Mouse (Mus musculus): ENCODE results near the gene B4galnt1. TPM values are rescaled to one million over a fixed set of nuclear protein-coding genes. Genes with fewer than 3 reads are reported as not detected.

The B4galnt1 gene
- 30.8 TPM for polyA plus RNA-seq (2015; fragmentation: Illumina TruSeq; extraction: RNeasy Lipid Tissue Mini Kit (QIAGEN cat#74804); ENCODE audit: insufficient read depth, low read depth, low replicate concordance)

DNA sequence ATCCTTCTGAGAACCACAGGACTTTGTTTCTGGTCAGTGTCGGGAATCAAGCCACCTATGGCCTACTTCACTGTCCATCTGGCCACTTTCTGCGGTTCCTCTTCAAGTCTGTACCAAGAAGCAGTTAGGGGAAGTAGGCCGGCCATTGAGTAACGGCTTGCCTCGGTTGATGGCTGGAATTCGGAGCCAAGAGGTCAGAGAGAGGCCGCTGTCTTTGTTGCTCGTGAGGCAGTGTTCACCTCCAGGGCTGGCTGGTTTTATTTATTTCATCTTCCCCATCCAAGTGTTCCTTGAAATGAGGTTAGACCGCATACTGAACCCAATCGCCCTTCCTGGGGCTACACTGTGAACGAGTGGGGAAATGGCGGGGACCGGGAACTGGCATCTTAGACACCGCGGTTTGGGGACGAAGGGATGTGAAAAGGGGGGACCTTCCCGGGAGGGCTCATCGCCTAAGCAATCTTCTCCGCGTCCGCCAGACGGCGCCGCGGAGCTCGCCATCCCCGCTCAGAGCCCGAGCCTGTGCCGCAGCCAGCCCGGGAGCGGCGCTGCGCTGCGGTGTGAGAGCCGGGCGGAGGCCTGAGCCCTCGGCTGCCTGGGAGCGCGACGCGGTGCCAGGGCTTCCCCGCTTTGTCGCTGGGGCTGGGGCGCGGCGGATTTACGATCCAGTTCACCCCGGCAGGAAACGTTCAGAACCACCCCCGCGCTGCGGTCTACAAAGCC, at the start of gene B4galnt1:
Gene B4galnt1, plus strand, starts transcription at position 595 of the 723 bp plus-strand sequence.

DNA sequence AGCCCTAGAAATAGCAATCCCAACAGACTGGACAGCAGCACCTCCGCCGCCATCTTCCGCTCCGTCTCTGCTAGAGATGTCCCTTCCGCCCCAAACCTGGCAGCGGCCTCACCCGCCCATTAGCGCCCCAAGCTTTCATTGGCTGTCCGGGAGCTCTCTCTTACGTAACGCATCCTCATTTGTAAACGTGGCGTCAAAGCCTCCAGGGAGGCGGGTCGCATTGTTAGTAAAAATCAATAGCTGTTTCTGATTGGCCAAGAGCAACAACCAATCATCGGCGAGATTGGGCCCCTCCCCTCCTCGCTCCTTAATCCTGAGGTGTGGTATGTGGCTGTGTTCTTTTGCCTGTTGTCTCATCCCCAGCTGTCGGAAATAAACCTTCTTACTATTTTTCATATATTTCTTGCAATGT, 44.0 kb upstream of the B4galnt1 start, which contains the start of gene Os9:
Gene Os9, minus strand, starts transcription at position 66 of the 412 bp plus-strand sequence.

DNA sequence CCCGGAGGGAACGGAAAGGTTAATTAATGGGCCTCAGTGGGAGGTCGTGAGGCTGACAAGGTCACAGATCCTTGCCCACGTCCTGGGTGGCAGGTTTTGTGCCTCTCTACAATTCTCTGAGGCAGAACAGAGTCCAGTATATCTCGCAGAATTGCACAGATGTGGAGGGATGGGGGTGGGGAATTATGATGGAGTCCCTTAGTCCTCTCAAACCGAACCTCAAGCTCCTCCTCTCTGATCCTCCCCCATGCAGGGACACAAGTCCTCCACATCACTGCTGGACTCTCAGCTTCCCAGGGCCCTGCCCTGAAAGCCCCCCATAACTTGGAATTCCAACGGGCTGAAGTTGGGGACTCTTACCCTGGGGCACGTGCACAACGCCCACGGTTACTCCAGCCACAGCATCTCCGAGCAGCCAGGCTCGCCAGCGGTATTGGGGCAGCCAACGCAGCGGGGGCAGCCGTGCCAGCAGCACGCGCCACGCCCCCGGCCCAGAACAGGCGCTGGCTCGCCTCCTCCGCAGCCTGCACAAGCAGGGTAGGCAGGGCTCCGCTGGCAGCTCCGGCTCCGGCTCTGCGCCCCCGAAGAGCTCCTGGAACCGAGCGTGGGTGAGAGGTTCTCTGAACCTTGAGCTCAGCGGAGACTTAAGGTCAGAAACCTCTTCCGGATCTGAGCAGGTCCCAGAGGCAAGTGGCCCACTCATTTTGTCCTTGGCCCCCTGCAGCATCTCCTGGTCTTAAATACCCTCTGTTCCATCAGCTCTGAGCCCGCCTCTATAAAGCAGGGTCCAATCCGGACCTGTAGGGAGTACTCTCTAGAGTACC, 15.1 kb downstream of the B4galnt1 start, which contains the start of gene Slc26a10:
Gene Slc26a10, minus strand, starts transcription at position 775 of the 824 bp plus-strand sequence.

DNA sequence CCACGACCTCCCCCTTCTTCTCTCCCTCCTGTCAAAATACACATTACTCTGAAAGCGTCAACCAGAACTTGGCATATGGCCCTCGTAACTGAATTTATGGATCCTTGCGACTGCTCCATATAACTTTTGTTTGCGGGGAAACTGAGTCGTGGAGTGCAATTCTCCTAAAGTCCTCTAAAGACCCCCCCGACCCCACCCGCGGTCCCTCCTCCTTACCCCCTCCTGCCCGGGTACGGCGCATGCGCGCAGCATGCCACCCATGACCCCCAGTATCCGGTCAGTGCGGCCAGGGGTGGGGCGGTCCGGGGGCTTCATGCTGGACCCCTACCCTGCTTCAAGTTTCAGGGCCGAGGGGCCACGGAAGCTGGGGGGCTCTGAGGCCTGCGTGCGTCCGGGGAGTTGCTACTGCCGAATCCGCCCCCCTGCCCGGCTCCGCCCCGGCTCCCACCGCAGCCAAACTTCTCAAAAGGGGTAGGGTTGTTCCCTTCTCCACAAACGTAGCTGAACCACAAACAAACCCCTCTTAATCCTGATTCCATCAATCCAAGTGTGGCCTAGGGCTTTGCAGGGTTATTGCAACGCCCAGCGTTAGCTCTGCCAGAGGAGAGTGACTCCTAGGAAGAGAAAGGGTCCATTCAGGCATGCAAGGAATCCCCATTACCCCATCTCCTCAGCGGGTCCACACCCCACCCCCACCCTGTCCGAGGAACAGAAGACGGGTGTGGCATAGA, 24.8 kb downstream of the B4galnt1 start, which contains the start of gene Arhgef25:
Gene Arhgef25, minus strand, starts transcription at position 433 of the 731 bp plus-strand sequence.

DNA sequence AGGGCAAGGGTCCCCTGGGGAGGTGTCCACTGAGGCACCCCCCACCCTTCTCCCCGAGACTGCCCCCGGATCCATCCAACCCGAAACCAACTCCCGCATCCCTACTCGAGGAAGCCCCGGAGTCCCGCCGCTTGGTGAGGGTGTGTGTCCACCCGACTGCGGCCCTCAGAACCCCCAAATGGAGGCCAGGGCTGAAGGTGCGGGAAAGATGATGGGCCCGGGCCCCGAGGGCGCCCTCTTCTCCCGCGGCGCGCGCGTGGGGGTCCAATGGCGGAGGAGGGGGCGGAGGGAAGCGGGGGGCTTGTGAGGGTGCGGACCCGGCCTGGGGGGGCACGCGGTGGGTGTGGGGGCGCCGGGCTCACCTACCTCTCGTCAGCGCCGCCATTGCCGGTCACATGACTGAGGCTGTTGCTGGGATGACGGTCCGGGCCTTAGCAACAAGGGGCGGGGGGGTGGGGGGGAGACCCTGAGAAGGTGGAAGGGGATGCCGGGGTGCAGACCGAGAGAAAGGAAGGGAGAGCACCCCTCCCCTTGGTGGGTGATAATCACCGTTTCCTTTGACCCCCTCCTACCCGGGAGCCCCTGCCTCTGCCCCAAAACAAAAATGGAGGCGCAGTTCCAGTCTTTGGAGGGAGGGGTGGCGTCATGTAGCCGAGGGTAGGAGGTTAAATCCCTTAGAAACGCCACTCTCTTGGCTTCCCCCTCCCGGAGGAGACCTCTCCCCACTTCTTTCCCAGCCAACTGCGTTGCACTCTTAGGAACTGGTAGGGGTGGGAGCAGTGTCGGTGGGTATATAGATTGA, 30.5 kb downstream of the B4galnt1 start, which contains the start of gene Dtx3:
Gene Dtx3, minus strand, starts transcription at position 401 of the 802 bp plus-strand sequence.

DNA sequence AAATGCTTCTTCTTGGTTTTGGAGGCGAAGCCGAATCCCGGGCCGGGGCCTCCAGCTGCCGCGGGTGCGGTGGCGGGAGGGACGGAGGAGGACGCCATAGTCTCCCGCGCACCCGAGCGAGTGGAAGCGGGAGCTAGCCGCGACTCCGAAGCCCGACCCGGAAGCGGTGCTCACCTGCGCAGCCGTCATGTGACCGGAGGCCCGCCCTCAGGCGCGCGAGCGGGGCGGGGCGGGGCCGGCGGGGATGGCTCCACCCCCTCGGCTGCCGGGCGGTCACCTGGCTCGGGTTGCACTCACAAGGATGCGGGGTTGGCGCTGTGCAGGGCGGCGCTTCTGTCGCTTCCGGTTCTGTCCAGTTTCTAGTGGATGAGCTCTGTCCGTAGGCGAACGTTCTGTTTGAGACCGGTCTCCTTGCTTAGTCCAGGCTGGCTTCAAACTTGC, 46.4 kb downstream of the B4galnt1 start, which contains the start of gene Pip4k2c:
Gene Pip4k2c, minus strand, starts transcription at position 172 of the 441 bp plus-strand sequence.

Other genes starting within 250 kb of the B4galnt1 start
- gene Ctdsp2, start 186.5 kb upstream of the B4galnt1 start, polyA plus RNA-seq (2015; fragmentation: Illumina TruSeq; extraction: RNeasy Lipid Tissue Mini Kit (QIAGEN cat#74804); ENCODE audit: insufficient read depth, low read depth, low replicate concordance), result 33.0 TPM
- 0.79 TPM for gene Avil, start 164.5 kb upstream of the B4galnt1 start, polyA plus RNA-seq (2015; fragmentation: Illumina TruSeq; extraction: RNeasy Lipid Tissue Mini Kit (QIAGEN cat#74804); ENCODE audit: insufficient read depth, low read depth, low replicate concordance)
- 16.1 TPM for gene Tsfm, start 134.4 kb upstream of the B4galnt1 start, polyA plus RNA-seq (2015; fragmentation: Illumina TruSeq; extraction: RNeasy Lipid Tissue Mini Kit (QIAGEN cat#74804); ENCODE audit: insufficient read depth, low read depth, low replicate concordance)
- gene Mettl1, start 123.8 kb upstream of the B4galnt1 start, polyA plus RNA-seq (2015; fragmentation: Illumina TruSeq; extraction: RNeasy Lipid Tissue Mini Kit (QIAGEN cat#74804); ENCODE audit: insufficient read depth, low read depth, low replicate concordance), result 22.3 TPM
- 3.7 TPM for gene Eef1akmt3, start 123.7 kb upstream of the B4galnt1 start, polyA plus RNA-seq (2015; fragmentation: Illumina TruSeq; extraction: RNeasy Lipid Tissue Mini Kit (QIAGEN cat#74804); ENCODE audit: insufficient read depth, low read depth, low replicate concordance)
- 0.44 TPM for gene Cyp27b1, start 117.0 kb upstream of the B4galnt1 start, polyA plus RNA-seq (2015; fragmentation: Illumina TruSeq; extraction: RNeasy Lipid Tissue Mini Kit (QIAGEN cat#74804); ENCODE audit: insufficient read depth, low read depth, low replicate concordance)
- 2.3 TPM for gene March9, start 105.0 kb upstream of the B4galnt1 start, polyA plus RNA-seq (2015; fragmentation: Illumina TruSeq; extraction: RNeasy Lipid Tissue Mini Kit (QIAGEN cat#74804); ENCODE audit: insufficient read depth, low read depth, low replicate concordance)
- gene Cdk4, start 101.7 kb upstream of the B4galnt1 start, polyA plus RNA-seq (2015; fragmentation: Illumina TruSeq; extraction: RNeasy Lipid Tissue Mini Kit (QIAGEN cat#74804); ENCODE audit: insufficient read depth, low read depth, low replicate concordance), result 51.8 TPM
- gene Tspan31, start 95.0 kb upstream of the B4galnt1 start, polyA plus RNA-seq (2015; fragmentation: Illumina TruSeq; extraction: RNeasy Lipid Tissue Mini Kit (QIAGEN cat#74804); ENCODE audit: insufficient read depth, low read depth, low replicate concordance), result 26.9 TPM
- 0.92 TPM for gene Agap2, start 89.9 kb upstream of the B4galnt1 start, polyA plus RNA-seq (2015; fragmentation: Illumina TruSeq; extraction: RNeasy Lipid Tissue Mini Kit (QIAGEN cat#74804); ENCODE audit: insufficient read depth, low read depth, low replicate concordance)
- gene Os9, start 44.1 kb upstream of the B4galnt1 start, polyA plus RNA-seq (2015; fragmentation: Illumina TruSeq; extraction: RNeasy Lipid Tissue Mini Kit (QIAGEN cat#74804); ENCODE audit: insufficient read depth, low read depth, low replicate concordance), result 60.9 TPM
- 3.4 TPM for gene Slc26a10, start 15.4 kb downstream of the B4galnt1 start, polyA plus RNA-seq (2015; fragmentation: Illumina TruSeq; extraction: RNeasy Lipid Tissue Mini Kit (QIAGEN cat#74804); ENCODE audit: insufficient read depth, low read depth, low replicate concordance)
- 10.8 TPM for gene Arhgef25, start 24.9 kb downstream of the B4galnt1 start, polyA plus RNA-seq (2015; fragmentation: Illumina TruSeq; extraction: RNeasy Lipid Tissue Mini Kit (QIAGEN cat#74804); ENCODE audit: insufficient read depth, low read depth, low replicate concordance)
- 29.3 TPM for gene Dtx3, start 30.5 kb downstream of the B4galnt1 start, polyA plus RNA-seq (2015; fragmentation: Illumina TruSeq; extraction: RNeasy Lipid Tissue Mini Kit (QIAGEN cat#74804); ENCODE audit: insufficient read depth, low read depth, low replicate concordance)
- gene Pip4k2c, start 46.4 kb downstream of the B4galnt1 start, polyA plus RNA-seq (2015; fragmentation: Illumina TruSeq; extraction: RNeasy Lipid Tissue Mini Kit (QIAGEN cat#74804); ENCODE audit: insufficient read depth, low read depth, low replicate concordance), result 8.2 TPM
- gene Kif5a, start 98.1 kb downstream of the B4galnt1 start, polyA plus RNA-seq (2015; fragmentation: Illumina TruSeq; extraction: RNeasy Lipid Tissue Mini Kit (QIAGEN cat#74804); ENCODE audit: insufficient read depth, low read depth, low replicate concordance), result 1.00 TPM
- 36.2 TPM for gene Dctn2, start 101.1 kb downstream of the B4galnt1 start, polyA plus RNA-seq (2015; fragmentation: Illumina TruSeq; extraction: RNeasy Lipid Tissue Mini Kit (QIAGEN cat#74804); ENCODE audit: insufficient read depth, low read depth, low replicate concordance)
- 27.9 TPM for gene Mbd6, start 123.8 kb downstream of the B4galnt1 start, polyA plus RNA-seq (2015; fragmentation: Illumina TruSeq; extraction: RNeasy Lipid Tissue Mini Kit (QIAGEN cat#74804); ENCODE audit: insufficient read depth, low read depth, low replicate concordance)
- gene Mars, start 146.6 kb downstream of the B4galnt1 start, polyA plus RNA-seq (2015; fragmentation: Illumina TruSeq; extraction: RNeasy Lipid Tissue Mini Kit (QIAGEN cat#74804); ENCODE audit: insufficient read depth, low read depth, low replicate concordance), result 53.0 TPM
- 3.8 TPM for gene Arhgap9, start 156.7 kb downstream of the B4galnt1 start, polyA plus RNA-seq (2015; fragmentation: Illumina TruSeq; extraction: RNeasy Lipid Tissue Mini Kit (QIAGEN cat#74804); ENCODE audit: insufficient read depth, low read depth, low replicate concordance)
- gene Gli1, start 176.7 kb downstream of the B4galnt1 start, polyA plus RNA-seq (2015; fragmentation: Illumina TruSeq; extraction: RNeasy Lipid Tissue Mini Kit (QIAGEN cat#74804); ENCODE audit: insufficient read depth, low read depth, low replicate concordance), result 2.5 TPM
- not detected for gene Inhbe, start 189.2 kb downstream of the B4galnt1 start, polyA plus RNA-seq (2015; fragmentation: Illumina TruSeq; extraction: RNeasy Lipid Tissue Mini Kit (QIAGEN cat#74804); ENCODE audit: insufficient read depth, low read depth, low replicate concordance)
- not detected for gene Inhbc, start 205.2 kb downstream of the B4galnt1 start, polyA plus RNA-seq (2015; fragmentation: Illumina TruSeq; extraction: RNeasy Lipid Tissue Mini Kit (QIAGEN cat#74804); ENCODE audit: insufficient read depth, low read depth, low replicate concordance)
- 28.0 TPM for gene R3hdm2, start 215.1 kb downstream of the B4galnt1 start, polyA plus RNA-seq (2015; fragmentation: Illumina TruSeq; extraction: RNeasy Lipid Tissue Mini Kit (QIAGEN cat#74804); ENCODE audit: insufficient read depth, low read depth, low replicate concordance)

Measured in pancreas, adult 10 weeks (tissue).